Mouse (Mus musculus): Measurements from ENCODE around the gene St3gal4.

GRCm38 (mm10) chr9:35110051-35110450 is 9.0 kb downstream of the St3gal4 start:
- TF ChIP-seq CTCF (IDR thresholded peaks at IDR 0.05; ENCODE audit: control insufficient read depth, insufficient read depth, insufficient replicate concordance, low read depth, low read length) (no peak), POLR2A (IDR thresholded peaks at IDR 0.05; ENCODE audit: control insufficient read depth, low read depth, low read length) (no peak)

All from testis, adult 2 months (tissue).